23 mouse cellular contexts compared by ENCODE assay signal in the genomic region with DNA sequence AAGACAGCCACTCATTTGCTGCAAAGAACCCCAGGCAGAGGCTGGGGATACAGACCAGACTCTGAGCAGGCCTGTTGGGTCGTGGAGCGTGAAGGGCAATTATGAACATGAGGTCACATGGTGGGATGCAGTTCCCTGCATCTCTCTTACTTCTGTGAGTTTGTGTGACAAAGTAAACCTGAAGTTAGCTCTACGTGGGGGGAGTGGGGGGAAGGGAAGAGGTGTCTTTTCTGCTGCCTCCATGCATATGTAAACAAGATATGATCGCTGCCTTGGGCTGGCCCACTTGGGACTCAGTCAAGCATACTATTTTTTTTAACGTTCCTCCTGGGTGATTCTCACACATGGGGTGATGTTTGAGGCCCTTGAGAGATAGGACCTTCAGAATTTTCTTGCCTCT. TPM values are rescaled to one million over a fixed set of nuclear protein-coding genes. Genes with fewer than 3 reads are reported as not detected.
A peak's percentile ranks its signal among the peaks of the same experiment; 100 is the strongest.
DNase-seq lines count a peak whose midpoint lies in the region; ATAC-seq lines count a peak whose summit lies in the region.
"Had no signal": no experiment of that assay in that cellular context is flagged by ENCODE, and none has a peak within 500 bp of the region (broad histone marks: within the 10 kb centered on the region; RNA-seq: fewer than 3 reads in every experiment).

No protein-coding gene starts in this region.

- H3K27me3 ChIP-seq in kidney, embryonic 14.5 days (ENCODE audit: control insufficient read depth, insufficient read depth, low read length) = no peaks in the 10 kb centered on the region
- no peaks in the 10 kb centered on the region for H3K27me3 ChIP-seq in hindbrain, embryonic 13.5 days
- H3K27me3 ChIP-seq: embryonic facial prominence, embryonic 15.5 days; heart, embryonic 13.5 days had no signal

- no peak overlapping the region for H3K27ac ChIP-seq in kidney, embryonic 14.5 days (ENCODE audit: low read depth, low read length)
- no peak overlapping the region for H3K27ac ChIP-seq in hindbrain, embryonic 13.5 days
- H3K27ac ChIP-seq: embryonic facial prominence, embryonic 15.5 days; forebrain, embryonic 10.5 days; heart, embryonic 13.5 days; hindbrain, embryonic 12.5 days; hindbrain, postnatal 0 days had no signal

- no peak overlapping the region for H3K9ac ChIP-seq in kidney, embryonic 14.5 days (ENCODE audit: low read depth, low read length)
- H3K9ac ChIP-seq in hindbrain, embryonic 13.5 days = no peak overlapping the region
- H3K9ac ChIP-seq: embryonic facial prominence, embryonic 15.5 days; heart, embryonic 13.5 days; hindbrain, embryonic 12.5 days had no signal

- H3K36me3 ChIP-seq in kidney, embryonic 14.5 days (ENCODE audit: control insufficient read depth, insufficient read depth, low read length) = no peaks in the 10 kb centered on the region
- no peaks in the 10 kb centered on the region for H3K36me3 ChIP-seq in hindbrain, embryonic 13.5 days
- H3K36me3 ChIP-seq: embryonic facial prominence, embryonic 15.5 days; forebrain, embryonic 10.5 days; heart, embryonic 13.5 days; hindbrain, embryonic 12.5 days had no signal

- peaks cover 6% of the 10 kb centered on the region; the same call in 1 of the 2 replicates for H3K4me1 ChIP-seq in kidney, embryonic 14.5 days (ENCODE audit: control insufficient read depth, insufficient read depth, low read length)
- H3K4me1 ChIP-seq in hindbrain, embryonic 13.5 days (replicated peaks) = no peaks in the 10 kb centered on the region; the same call in 1 of the 2 replicates

- H3K4me2 ChIP-seq in kidney, embryonic 14.5 days (replicated peaks; ENCODE audit: low read depth, low read length) = no peak overlapping the region
- H3K4me2 ChIP-seq in hindbrain, embryonic 13.5 days = no peak overlapping the region
- H3K4me2 ChIP-seq: embryonic facial prominence, embryonic 15.5 days; heart, embryonic 13.5 days; hindbrain, embryonic 12.5 days had no signal

- H3K9me3 ChIP-seq in kidney, embryonic 14.5 days (ENCODE audit: control insufficient read depth, low read length) = no peaks in the 10 kb centered on the region
- H3K9me3 ChIP-seq in hindbrain, embryonic 13.5 days = no peaks in the 10 kb centered on the region
- H3K9me3 ChIP-seq: embryonic facial prominence, embryonic 15.5 days; forebrain, embryonic 10.5 days; heart, embryonic 13.5 days; hindbrain, embryonic 12.5 days had no signal

- no peak overlapping the region for H3K4me3 ChIP-seq in kidney, embryonic 14.5 days (ENCODE audit: low read length)
- no peak overlapping the region for H3K4me3 ChIP-seq in hindbrain, embryonic 13.5 days
- H3K4me3 ChIP-seq: embryonic facial prominence, embryonic 15.5 days; erythroblast, embryonic 14.5 days; forebrain, embryonic 10.5 days; heart, embryonic 13.5 days; hindbrain, embryonic 12.5 days had no signal

- no peak for DNase-seq in kidney, postnatal 25 days
- peak; percentile 14 for DNase-seq in kidney, postnatal 10 days
- DNase-seq in kidney, adult 8-10 months = no peak
- peak; percentile 45 for DNase-seq in retina, postnatal 1 day
- no peak for DNase-seq in frontal cortex, postnatal 25 days (ENCODE audit: low spot score in 2 of 2)
- DNase-seq: adrenal gland, adult 8-10 months; adrenal gland, postnatal 36 days; cerebellum, adult 2 months; cerebellum, postnatal 10 days; embryo, embryonic 11 days; gastrocnemius, postnatal 36 days; heart, adult 11 months; heart, postnatal 4 days had no signal

- 35% methylated on average over 5 of the region's 5 CpGs for WGBS in kidney, embryonic 14.5 days
- WGBS in hindbrain, embryonic 13.5 days = 51% methylated on average over 5 of the region's 5 CpGs

- ATAC-seq in kidney, embryonic 14.5 days (ENCODE audit: low FRiP score, low TSS enrichment) = 0 out of 2 replicates have a peak, but pooled peaks have one; percentile 48
- ATAC-seq in hindbrain, embryonic 13.5 days (ENCODE audit: low FRiP score) = no peak
- ATAC-seq: forebrain, embryonic 14.5 days; hindbrain, postnatal 0 days had no signal

RNA-seq across cellular contexts. Expression of a gene that starts 14.7 kb away (rescaled TPM):
- 0.19 and 0.39 TPM in 2 replicates for polyA plus RNA-seq in kidney, embryonic 14.5 days (2014; fragmentation: Nextera tagmentation; extraction: Ambion mirVana)
- not detected in 2 replicates for polyA plus RNA-seq in hindbrain, embryonic 13.5 days (2015; fragmentation: Nextera tagmentation; extraction: Ambion mirVana)
- polyA plus RNA-seq: embryonic facial prominence, embryonic 11.5 days; erythroblast, embryonic 14.5 days; forebrain, embryonic 10.5 days; hindbrain, embryonic 12.5 days had no signal

RNA-seq across cellular contexts. Expression of a gene that starts 50.4 kb away (rescaled TPM):
- 1.8 and 1.9 TPM in 2 replicates for polyA plus RNA-seq in kidney, embryonic 14.5 days (2014; fragmentation: Nextera tagmentation; extraction: Ambion mirVana)
- 0.65 TPM in 2 replicates for polyA plus RNA-seq in hindbrain, embryonic 13.5 days (2015; fragmentation: Nextera tagmentation; extraction: Ambion mirVana)
- polyA plus RNA-seq: erythroblast, embryonic 14.5 days had no signal

Comparison
In these comparisons a context has a peak if more than half of its experiments do, and no peak if none do; other contexts are left out.
1. DNase-seq: peak in kidney, postnatal 10 days (single experiment) and retina, postnatal 1 day (single experiment); none in kidney, postnatal 25 days (0 of 2), kidney, adult 8-10 months (0 of 2) and frontal cortex, postnatal 25 days (0 of 2).